Mouse (Mus musculus) inflammation-experienced regulatory T-cells (primary cell): ENCODE measurements around the gene Spin2e. TPM values are rescaled to one million over a fixed set of nuclear protein-coding genes. Genes with fewer than 3 reads are reported as not detected.

ENCODE experiments used
- polyA plus RNA-seq, 2 experiments: library from polyadenylated mRNA; unstranded; fragments of 100-300 nt; shearing (Covaris generic); gene quantifications; one replicate each; pipeline ENCODE4 v1.2.1; 2017

Spin2e gene
- polyA plus RNA-seq = not detected

GRCm38 (mm10) chrX:31618820-31619219 is at the start of gene Spin2e:
Gene Spin2e, minus strand, starts transcription at chrX:31618920.

GRCm38 (mm10) chrX:31574183-31574582 is 44.5 kb downstream of the Spin2e start, which contains the start of gene Gm21883:
Gene Gm21883, minus strand, starts transcription at chrX:31574283.

Other genes with a start within 250 kb of the Spin2e start
- not detected for gene Btbd35f19, start 235.0 kb downstream of the Spin2e start, polyA plus RNA-seq
- gene Gm21883, start 44.6 kb downstream of the Spin2e start, polyA plus RNA-seq = 1 to 10 TPM in 1 of 2 experiments, not detected in 1; 1.1 TPM
- gene Btbd35f25, start 98.2 kb upstream of the Spin2e start, polyA plus RNA-seq = not detected